Mouse (Mus musculus) CD4-positive helper T cell, adult 2 months (primary cell): ENCODE data around the gene Rai14.

Experiments
- DNase-seq: peaks from one replicate; pipeline ENCODE4 v3.0.0-alpha.2; 2012; ENCODE audit warnings: low read depth, missing footprints, low spot score

Rai14 gene

DNA sequence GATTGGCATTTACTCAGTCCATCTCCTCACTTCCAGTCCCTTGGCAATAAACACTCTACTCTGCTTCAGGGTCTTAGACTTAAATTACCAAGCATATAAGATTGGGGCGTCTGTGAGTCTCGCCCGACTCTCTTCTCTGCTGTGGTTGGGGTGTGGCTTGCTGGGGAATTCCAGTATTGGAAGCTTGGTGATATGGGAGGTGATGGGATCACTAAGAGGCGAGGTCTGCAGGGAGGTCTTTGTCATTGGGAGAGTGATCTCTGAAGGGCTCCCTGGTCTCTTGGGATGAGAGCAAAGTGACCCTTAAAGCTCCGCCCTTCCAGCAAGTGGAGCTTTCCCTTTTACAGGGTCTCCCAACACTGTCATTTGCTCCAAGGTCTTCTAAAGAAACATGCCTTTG lies 23.5 kb downstream of the Rai14 start:
- DNase-seq = no peak

GRCm38 (mm10) chr15:10690219-10690618 lies 24.2 kb downstream of the Rai14 start:
- no peak for DNase-seq

DNA sequence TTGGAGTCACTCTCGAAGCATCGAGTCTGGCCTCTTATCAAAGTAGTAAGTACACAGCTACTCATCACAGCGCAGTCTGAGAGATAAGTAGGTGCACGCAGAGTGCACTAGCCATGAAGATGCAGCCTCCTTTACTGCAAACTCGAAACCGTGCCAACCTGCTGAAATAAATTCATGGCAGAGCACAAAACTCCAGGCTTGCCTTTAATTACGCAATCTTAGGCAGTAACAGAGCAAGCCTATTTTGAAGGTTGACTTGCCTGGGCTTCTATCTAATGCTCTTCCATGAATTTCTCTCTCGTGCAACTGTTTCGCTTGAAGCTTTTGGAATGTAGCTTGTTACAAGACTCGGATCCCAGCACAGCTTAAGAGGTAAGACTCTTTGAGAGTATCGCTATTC lies 25.1 kb downstream of the Rai14 start:
- DNase-seq = no peak

DNA sequence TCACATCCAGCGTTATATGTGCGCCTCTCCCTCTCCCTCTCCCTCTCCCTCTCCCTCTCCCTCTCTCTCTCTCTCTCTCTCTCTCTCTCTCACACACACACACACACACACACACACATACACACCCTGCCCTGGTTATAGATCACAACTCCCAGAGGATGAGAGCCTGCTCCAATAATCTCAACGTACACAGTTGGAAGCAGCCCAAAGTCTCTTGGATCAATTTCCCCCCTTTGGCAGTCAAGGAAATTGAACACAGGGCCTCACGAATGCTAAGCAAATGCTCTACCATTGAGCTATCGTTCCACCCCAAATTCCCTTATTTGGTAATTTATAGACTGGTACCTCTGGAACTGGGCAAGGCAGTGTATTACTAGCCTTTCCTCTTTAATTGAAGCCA lies 25.7 kb downstream of the Rai14 start:
- DNase-seq = no peak

DNA sequence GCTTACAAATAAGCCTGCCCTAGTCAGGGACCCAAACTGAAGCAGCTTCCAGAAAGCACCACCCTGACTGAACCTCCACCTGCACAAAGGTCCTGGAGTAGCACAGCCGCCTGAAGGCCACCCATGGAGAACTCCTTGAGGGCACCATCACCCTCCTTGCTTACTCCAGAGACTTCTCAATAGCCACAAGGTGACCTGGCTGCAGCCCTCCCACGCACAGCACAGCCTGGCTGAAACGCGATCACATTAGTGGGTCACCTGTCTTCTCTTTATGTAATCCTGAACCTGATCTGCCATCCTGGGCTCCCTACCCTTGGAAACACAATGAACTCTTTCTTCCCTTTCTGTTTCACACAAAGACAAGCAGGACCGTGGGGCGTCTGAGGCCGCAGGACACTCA lies 27.1 kb downstream of the Rai14 start:
- no peak for DNase-seq

DNA sequence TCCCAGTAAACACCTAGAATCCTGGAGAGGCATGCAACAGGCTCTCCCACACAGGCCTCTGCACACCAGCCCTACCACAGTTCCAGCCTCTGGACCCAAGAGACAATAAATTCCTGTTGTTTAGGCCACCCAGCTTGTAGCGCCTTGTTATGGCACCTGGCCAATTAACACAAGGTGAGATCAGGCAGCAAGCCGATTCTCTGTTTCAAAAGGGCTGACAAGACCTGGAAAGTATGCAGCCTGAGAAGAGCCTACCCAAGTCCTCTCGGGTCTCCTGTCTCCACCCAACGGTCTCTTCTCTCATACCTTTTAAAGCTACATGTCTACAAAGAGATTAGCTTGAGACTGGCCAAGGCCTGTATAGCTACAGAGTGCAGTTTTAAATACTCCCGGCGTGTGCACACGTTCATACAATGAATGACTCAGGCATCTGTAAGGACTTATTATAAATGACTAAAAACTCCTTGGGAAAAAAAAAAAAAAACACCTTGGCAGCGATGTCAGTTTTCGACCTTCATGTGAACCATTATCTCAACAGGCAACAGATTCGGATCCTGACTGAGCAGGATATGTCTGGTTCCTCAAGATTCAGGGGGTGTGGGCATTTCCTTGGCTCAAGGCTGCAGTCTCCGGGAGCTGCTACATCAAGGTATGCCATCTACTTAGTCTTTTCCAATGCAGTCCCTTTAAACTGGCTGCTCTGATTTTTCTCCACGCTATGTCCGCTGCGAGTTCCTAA lies 28.6 kb downstream of the Rai14 start:
- no peak for DNase-seq

DNA sequence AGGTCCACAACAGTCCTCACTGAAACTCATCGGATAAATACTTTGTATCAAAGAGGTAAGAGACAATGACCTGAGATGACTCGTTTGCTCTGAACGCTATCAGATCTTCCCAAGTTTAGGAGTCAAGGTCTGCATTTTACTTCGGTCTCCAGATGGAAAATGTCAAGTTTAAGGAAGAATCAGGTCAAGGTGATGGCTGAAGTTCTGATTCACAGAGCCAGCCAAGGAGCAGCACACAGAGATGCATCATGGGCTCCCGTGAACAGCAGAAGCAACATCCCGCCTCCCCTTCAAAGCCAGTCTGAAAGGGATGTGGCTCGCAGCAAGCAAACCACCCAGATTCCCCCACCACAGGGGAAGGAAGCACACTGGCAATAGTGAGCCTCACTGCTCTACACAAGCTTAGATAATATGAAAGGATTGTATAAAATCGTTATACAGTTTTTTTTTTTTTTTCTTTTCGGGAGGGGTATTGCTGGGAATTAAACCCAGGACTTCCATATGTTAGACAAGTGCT lies 30.7 kb downstream of the Rai14 start:
- no peak for DNase-seq

DNA sequence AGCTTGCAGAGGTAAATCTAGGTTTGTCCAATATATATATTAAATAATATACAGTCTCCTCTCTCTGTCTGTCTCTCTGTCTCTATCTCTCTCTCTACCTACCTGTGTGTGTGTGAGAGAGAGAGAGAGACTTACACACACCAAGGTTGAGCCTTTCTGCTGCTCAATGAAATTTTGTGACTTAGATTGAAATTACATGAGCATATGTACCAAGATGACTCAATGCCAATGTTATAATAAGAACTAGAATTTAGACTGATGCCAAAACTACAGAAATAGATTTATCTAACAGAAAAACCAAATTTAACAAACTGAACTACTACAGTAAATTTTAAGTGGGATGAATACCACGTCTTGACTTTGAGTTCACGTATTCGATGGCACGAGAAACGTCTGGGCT lies 33.9 kb downstream of the Rai14 start:
- DNase-seq = no peak

DNA sequence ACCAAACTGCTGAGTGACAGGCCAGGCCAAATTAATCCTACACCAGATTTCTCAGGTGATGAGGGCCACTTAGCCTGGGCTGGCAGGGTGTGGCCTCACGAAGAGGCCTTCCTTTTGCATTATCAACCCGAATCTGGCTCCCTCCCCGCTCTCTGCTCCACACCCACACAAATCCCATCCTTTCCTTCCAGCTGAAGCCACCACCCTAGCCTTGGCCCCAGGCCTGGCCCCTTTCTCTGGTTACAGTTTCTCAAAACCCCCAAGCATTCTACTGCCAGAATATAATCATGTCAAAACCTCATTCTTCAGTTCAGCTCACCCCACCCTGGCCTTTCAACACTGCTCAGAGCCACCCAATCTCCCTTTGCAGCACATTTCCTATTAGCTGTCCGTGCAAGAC lies 34.9 kb downstream of the Rai14 start:
- DNase-seq = no peak

DNA sequence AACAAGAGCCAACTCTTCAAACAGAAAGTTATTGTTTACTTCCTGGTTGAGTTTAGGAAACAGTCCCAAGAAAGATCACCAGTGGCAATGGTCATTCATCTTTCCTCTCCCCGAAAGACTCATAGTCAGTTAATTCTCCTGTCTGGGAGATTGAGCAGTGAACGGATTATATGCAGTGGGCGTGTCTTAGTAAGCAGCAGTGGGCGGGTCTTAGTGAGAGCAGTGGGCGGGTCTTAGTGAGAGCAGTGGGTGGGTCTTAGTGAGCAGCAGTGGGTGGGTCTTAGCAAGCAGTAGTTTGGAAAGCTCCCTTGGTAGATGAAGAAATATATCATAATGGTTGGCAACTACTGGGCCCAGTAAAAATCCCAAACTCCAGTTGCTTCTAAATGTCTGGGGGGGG lies 38.6 kb downstream of the Rai14 start:
- no peak for DNase-seq

- DNase-seq = no peak
These were observed 41.5 kb downstream of the Rai14 start for GRCm38 (mm10) chr15:10672880-10673279.

DNA sequence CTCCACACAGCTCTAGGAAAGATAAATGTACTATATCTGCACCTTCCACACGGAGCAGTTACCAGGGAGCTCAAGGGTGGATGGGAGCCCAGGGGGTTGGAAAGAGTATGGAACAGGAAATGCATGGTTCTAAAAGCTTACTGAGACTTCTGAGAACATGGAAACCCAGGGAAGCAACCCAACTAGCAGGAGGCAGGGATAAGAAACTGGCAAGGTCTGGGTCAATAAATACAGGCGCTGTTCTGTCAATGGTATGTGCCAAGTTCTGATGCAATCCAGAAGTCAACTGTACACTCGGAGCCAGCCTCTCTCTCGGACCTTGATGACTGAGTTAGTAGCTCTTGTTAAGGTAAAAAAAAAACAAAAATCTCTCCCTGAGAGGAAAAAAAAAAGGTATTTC lies 42.6 kb downstream of the Rai14 start:
- no peak for DNase-seq

DNA sequence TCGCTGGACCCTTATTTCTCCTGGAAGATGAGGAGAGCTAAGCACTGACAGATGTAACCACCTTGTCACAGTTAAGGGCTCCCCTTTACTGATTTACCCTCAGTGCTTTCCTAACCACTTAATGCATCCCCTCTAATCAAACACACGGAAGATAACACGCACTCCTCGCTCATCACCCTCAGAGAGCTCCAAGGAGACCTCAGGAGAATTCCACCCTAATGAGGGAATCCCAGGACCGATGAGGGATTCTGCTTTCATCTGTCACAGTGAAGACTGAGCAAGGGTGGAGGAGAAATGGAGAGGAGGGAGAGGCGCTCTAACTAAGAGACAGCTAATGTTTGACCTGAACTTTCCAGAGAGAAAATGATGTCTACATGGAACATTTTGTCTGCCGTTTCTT lies 44.3 kb downstream of the Rai14 start:
- no peak for DNase-seq

DNA sequence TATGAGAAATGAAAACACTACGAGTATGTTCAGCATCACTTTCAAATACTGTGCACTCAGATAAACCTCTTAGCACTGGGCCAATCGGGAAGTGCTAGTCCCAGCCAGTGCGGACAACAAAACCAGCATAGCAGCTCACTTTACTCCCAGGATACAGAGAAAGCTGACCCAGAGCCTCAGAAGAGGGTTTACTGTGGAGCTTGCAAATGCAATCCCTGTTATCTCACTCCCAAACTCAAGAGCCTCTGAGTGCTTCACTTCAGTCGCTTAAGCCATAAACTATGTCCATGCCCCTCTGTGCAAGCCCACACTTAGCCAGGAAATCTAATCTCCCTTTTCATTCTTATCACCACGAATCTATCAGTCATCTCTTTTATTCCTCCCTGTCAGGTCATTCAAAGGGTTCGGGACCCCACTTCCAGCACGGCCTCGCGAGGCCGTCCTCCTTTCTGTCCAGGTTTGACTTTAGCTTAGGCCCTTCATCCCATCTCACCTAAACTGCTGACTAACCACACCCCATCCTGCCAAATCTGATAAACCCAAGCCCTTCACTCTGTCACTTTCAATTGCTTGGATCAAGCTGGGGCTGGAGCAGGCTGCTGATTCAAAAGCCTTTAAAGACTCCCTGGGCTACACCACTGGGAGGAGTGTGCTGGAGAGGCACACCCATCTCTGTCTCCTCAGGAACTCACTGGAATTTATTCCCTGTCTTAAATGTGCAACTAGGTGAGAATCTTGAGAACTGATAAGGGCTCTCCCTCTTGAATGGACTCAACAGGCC lies 46.1 kb downstream of the Rai14 start:
- DNase-seq = no peak

- DNase-seq = no peak
These were observed 48.6 kb downstream of the Rai14 start for GRCm38 (mm10) chr15:10665816-10666215.

DNA sequence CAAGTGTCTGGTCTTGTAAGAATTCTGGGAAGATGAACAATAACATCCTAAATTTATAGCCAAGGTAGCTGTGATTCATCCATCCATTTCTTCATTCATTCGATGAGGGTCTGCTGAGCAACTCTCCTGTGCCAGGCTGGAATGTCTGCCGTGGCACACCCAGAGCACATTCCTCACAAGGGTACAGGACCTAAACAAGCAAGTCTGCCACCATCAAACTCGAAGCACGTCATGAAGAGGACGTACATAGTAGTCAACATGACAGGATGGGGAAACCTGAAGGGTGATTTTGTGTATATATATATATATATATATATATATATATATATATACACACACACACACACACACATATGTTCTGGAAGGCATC lies 49.9 kb downstream of the Rai14 start:
- no peak for DNase-seq

DNA sequence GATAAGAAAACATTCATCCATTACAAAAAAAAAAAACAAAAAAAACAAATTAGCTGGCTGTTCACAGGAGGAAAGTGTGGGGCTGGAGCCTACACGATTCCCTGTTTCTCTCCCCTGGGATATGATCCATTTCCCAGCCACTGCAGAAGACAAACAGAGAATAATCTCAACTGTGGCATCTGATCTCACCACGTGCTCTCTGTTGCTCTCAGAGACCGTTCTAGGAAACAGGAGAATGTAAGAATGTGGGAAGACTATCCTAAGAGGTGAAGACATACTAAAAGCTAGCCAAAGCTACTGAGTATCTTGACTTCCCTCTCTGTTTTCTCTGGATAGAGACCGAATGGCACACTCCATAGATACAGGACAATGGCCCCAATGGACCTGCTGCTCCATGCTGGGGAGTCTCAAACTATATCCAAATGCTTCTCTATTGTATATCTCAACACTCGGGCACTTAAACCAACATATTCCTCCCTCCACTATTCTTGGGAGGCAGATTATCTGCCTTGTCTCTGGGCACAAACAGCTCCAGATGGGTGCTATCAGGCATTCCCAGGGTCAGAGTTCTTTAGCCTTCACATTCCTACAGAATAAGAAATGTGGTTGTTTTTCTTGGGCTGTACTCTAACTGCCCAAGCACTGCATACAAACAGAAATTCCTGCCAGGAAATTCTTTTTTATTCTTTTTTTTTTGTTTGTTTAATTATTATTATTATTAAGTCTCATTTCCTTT lies 50.5 kb downstream of the Rai14 start:
- no peak for DNase-seq

DNA sequence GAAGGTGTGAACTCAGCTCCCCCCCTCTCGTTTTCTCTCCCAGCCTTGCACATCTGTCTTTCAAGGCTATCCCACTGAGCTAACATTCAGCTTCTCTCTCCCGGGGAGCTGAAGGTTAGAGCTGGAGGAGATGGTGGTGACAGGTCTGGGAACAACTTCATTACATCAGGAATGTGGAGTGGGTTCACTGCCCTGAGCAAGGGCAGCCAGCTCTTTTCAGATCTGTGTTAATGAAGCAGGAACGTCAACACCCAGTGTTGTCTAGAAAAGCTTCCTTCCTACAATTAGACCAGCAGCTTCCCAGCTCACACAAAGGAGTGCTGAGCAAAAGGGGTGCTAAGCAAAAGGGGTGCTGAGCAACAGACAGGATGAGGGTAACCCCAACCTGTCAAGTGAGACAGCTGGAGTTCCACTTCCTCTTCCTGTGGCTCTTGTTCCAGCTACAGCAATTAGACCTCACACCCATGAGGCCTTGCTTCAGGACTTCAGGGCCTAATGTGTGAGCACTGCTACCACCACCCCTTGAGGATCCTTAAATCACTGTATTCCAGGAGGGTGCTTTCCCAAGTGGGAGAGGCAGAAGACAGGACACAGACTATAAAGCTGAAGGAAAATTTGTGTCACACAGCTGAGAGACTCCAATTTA lies 52.3 kb downstream of the Rai14 start:
- peak; percentile 36 for DNase-seq

GRCm38 (mm10) chr15:10658803-10659202 lies 55.6 kb downstream of the Rai14 start:
- DNase-seq = no peak

DNA sequence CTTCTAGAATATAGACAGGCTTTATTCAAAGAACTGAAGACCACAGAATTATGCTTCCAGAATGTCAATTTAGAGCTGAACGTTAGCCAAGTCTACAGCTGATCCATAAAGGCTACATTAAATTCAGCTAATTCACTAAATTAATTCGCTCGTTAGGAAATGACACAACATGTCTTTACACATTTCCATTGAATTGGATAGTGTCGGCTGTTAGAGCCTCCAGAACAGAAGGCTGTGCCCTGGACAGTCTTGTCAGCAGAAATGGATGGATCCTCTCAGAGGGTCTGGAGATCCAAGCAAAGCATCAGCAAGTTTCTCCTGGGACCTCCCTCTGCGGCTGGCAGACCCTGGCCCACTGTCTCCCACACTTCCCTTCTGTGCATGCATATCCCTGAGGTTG lies 58.3 kb downstream of the Rai14 start:
- no peak for DNase-seq

DNA sequence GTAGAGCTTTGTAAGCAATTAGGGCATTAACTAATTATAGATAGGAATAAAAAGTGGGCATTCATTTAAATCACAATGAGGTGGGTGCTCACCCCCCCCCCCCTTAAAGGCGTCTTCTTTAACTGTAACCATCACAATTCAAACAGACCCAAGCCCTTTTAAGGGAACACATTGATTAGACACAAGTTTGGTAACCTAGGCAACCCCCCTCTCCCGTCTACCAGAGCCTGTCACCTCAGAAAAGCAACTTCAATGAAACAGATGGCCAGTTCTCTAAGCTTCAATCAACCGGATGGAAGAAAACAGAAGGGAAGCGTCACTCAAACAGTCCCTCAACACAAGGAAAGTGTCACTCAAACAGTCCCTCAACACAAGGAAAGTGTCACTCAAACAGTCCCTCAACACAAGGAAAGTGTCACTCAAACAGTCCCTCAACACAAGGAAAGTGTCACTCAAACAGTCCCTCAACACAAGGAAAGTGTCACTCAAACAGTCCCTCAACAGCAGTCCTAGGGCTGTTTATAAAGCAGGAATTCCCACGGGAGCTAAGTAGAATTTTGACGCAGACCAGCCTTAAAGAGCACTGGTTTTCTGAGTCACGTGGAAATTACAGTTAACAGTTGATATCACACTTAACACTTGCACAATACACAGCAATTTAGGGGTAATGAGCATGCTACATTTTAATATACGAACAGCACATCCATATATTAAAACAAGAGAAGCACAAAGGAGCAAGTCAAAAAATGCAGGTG lies 59.1 kb downstream of the Rai14 start:
- no peak for DNase-seq
